Mouse (Mus musculus) layer of hippocampus, postnatal 25 days (tissue): ENCODE measurements at regions not wholly inside any gene's neighbourhood (a gene's known extent, or its start where the extent isn't known, plus 50 kb on each side); places are given as distances from the start of the nearest gene placed in this dataset.

Experiments
- DNase-seq, 2 experiments: peaks; one replicate each; pipeline ENCODE4 v3.0.0; 2022; ENCODE audit warnings: mixed read lengths in 2 of 2, low spot score in 1 of 2; ENCODE audit errors: extremely low spot score in 1 of 2

DNA sequence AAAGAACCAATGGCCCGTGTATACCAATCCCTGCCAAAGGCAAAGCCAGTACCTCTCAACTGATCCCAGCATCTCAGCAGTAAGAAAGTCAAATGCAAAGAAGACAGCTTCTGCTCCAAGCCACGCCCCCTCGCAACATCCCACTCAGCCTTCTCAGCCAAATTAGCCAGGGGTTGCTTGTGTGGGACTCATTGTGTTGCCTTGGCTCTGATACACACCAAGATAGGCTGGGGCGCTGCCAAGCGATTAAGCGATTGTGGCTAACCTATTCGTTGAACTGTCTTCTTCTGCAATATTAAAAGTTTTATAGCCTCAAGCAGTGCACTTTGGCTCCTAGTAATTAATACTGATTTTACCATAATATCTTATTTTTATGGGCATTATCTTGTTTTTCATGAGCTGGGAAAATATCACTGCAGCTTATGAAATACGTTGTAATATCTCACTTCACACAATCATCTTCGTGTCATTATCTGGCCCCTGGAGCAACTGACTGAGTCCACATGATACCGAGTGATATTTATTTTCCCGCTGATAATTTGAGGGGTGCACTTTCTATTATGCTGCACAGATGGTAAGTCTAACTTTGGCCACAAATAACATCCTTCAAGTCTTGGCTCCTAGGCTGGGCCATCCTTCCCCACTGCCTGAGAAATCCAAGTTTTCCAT lies 129.3 kb downstream of the Gm4791 start:
- DNase-seq: no peak

DNA sequence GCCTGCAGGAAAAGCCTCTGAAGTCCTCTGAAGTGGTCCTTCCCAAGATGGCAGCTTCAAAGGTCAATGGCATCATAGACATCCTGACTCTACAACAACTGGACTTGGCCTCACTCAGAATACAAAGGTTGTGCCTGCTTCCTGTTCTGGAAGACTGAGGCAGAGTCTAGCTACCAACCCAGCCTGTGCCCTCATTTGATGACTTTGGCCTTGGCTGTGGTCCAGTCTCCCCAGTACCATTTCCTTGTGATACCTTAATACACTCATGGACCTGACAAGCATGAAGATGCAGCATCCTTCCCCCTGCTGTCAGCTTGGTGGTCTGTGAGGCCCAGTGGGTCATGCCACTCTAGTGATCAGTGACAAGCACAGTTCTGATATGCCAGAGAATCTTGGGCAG lies 130.6 kb downstream of the Gm4791 start:
- no peak for DNase-seq

DNA sequence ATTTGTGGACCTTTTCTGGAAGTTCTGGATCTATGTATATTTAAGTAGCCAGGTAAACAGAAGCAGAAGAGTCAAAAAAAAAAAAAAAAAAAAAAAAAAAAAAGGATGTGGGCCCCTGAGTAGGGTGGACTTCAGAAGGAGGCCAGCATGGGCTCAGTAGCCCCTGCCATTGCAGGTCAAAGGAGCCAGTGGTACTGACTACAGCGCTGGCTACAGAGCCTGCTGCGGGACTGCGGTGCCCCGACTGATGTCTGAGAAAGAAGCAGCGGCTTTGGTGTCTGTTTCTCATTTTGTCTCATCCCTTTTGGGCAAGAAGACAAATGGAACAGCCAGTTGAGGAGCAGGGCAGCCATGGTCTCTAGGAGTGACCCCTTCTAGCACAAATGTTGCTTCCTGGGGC lies 134.9 kb downstream of the Gm4791 start:
- DNase-seq: no peak

GRCm38 (mm10) chr9:47133873-47134272 lies 135.3 kb downstream of the Gm4791 start:
- DNase-seq: no peak

- no peak for DNase-seq
Measured at GRCm38 (mm10) chr9:47134479-47134878, 135.9 kb downstream of the Gm4791 start.

GRCm38 (mm10) chr9:47136641-47137040 lies 138.1 kb downstream of the Gm4791 start:
- no peak for DNase-seq

DNA sequence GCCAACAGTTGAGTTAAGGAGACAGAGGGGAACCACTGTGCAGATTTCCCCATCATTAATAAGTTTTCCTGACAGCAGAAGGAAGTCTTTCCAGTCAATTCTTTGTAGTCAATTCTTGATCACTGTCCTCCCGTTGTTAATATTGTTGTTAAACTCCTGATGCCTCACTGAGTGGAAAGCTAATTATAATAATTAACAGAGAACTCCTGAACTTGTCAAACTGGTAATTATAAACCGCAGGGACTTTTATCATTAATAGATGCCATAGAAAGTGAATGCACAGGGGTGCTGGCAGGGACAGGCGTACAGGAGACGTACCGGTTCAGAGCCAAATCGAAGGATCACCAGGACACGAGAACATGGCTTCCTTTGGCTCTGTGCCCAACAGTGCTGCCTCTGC lies 154.9 kb downstream of the Gm4791 start:
- no peak for DNase-seq

DNA sequence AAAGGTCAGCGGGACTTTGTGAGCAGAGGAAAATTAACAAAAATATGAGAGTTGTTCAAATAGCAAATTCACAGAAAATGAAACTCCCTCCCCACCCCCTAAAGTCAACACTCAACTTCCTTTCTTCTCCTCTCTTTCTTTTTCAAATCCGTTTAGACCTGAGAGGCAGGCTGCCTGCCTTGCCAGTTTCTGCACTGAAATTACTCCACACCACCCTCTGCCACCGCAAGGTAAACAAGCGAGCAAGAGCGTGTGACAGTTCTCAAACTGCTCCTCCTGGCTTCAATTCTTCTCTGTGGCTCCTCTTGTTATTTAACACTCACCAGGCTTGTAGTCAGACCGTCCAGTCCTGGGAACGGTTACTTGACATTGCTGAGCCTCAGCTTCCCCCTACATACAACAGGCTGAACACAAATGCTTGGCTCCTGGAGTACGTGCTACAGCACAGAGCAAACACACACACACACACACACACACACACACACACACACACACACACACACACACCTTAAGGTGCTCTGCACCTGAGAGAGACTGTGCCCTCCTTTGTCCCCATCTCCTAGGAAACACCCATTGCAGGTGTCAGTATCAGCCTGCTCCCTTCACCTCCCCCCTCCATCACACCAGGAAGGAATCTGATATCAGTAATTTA lies 167.1 kb downstream of the Gm4791 start:
- DNase-seq: no peak

- DNase-seq: no peak
Measured at GRCm38 (mm10) chr9:47167681-47168240, 169.2 kb downstream of the Gm4791 start.

DNA sequence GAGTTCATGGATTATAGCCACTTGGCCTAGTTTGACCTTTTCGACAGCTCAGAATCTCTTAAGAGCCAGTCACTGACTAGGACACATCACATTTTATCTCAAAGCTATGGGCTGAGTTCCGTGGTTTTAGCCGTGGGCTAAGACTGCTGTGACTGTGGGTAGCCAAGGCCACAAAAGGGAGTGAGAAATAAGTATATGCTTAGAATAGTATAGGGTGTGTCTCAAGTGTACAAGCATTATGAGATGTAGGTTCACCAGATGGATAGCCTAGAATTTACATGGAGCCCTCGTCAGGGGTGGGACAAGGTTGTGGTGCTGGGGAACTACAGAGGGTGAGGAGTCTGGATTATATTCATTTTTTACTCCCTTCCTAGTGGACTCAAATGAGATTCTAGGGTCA lies 177.5 kb downstream of the Gm4791 start:
- DNase-seq: no peak

DNA sequence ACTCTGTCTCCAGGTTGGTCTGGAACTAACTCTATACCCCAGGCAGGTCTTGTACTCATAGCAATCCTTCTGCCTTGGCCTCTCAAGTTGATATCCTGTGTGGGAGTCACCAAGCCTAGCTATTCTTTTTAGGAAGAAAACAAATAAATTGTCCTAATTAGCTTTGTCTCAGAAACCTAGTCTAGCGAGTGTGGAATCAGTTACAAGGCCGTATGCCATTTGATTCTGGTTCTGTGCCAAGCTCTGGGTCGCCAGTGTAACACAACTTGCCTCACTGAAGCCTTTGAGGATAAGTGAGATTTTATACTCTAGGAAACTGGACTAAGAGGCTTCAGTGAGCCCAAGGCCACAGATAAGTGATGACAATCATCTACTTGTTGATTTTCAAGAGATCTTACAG lies 219.6 kb downstream of the Gm4791 start:
- DNase-seq: no peak

DNA sequence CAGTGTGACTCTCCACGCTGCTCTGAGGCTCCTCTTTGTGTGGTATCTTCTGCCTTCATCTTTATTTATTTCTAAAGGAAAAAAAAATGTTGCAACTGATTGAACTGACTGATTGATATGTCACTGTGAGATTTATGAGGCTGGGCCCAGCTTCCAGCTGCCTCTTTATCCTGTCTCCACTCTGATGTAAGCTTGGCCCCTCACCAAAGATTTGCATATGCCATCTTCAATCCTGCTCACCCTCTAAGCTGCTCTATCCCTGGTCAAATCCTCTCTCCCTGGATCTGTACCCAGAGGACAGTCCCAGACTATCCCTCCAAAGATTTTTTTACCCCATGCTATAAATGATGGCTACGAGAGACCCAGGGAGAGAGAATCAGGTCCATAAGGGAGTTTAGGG lies 225.0 kb downstream of the Gm4791 start:
- DNase-seq: no peak

GRCm38 (mm10) chr9:47224249-47224648 lies 225.7 kb downstream of the Gm4791 start:
- no peak for DNase-seq

DNA sequence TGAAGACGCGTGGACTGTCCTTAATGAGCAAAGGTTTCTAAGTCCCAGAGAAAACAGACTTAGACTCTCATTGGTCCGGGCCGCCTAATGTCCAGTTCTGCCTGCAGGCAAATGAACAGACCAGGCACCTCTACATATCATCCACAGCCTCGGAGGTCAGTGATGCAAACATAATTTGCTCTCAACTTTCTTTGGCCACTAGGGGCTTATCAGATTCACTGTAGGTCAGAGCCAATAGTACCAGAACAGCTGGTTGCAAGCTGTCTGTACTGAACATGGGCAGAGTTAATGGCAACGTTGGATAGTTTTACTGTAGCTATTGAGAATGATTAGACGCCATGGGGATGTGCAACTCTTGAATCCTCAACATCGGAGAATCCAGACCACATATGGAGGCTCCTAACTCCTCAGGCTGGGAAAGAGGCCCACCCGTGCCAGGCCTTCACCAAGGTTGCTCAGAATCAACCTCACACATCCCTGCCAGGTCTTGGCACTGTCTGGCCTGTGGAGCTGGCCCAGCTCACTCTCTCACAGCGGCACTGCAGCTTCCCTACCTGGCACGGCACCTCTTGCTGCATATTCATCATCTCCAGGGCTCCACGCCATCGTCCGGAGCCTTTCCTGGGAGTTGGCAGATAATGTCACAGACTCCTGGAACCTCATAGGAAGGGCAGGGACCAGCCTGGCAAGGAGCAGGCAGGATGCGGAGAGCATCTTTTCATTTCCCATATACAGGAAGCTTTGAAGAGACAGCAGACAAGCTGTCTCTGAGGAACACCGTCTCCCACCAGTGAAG lies 228.1 kb downstream of the Gm4791 start:
- peak in 1 of 2 experiments; percentile 5 for DNase-seq

DNA sequence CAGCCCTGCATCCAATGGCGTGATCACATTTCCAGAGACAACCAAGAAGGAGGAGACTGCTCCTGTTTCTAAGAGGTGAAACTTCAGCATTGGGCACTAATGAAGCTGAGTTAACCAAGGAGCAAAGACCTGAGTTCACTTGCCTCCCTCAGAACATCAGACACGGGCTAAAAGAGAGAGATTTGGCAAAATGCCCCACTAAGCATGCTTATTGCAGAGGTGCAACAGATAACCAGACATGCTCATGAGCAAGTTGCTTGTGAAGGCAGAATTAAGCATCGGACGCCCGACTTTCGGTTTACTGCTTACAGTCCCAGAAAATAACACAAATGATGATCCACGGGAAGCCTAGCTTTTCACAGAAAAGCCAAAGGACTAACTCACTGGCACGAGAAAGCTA lies 228.8 kb downstream of the Gm4791 start:
- no peak for DNase-seq

GRCm38 (mm10) chr9:47228736-47229135 lies 230.2 kb downstream of the Gm4791 start:
- no peak for DNase-seq

- no peak for DNase-seq
Measured at GRCm38 (mm10) chr9:47229296-47229695, 230.8 kb downstream of the Gm4791 start.

- no peak for DNase-seq
Measured at GRCm38 (mm10) chr9:47240950-47241349, 242.4 kb downstream of the Gm4791 start.

DNA sequence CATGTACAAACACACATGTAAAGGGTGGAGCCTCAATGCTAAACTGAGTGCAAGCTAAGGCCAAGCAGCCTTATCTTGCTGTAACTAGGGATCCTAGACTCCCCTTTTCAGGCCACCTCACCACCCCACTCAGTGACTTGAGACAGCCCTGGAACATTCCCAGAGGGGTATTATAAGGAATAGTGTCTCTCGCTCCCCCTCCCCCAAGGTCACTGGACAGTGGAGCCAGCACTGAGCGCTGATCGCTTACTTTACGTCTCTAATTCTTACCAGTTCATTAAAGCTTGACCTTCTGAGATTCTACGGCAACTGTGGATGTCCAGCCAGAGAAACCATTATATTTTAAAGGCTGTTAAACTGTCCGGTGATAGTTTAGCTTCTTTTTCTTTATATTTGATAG lies 243.5 kb downstream of the Gm4791 start:
- no peak for DNase-seq

GRCm38 (mm10) chr9:47242526-47242925 lies 244.0 kb downstream of the Gm4791 start:
- DNase-seq: no peak

DNA sequence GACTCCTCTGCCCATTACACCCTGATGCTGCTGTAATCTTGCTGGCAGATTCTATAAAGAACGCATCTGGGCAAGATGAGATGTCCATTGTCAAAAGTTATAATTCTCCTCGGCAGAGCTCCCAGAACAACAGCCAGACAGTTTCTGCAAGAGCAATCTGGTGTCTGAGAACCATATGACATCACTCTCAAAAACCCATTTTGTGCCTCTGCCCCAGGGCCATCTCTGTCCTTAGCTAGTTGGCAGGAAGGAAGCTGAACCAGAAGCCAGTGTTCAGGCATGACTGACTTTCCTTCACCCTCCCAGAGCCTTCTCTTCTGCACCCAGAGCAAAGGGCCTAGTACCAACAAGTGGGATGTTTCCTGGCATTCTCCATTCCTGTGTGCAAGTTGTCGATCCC lies 250.5 kb downstream of the Gm4791 start:
- DNase-seq: no peak
